Mouse (Mus musculus) midbrain, embryonic 16.5 days (tissue): Measurements from ENCODE around the gene Ckb. TPM values are rescaled to one million over a fixed set of nuclear protein-coding genes. Genes with fewer than 3 reads are reported as not detected.
A peak's percentile ranks its signal among the peaks of the same experiment; 100 is the strongest.

Experiments used
- ATAC-seq: fragments of 200-750 bp; cut with Nextera tagmentation; 2 replicates; pipeline ENCODE4 v1.8.0; 2017; ENCODE audit warnings: moderate TSS enrichment
- H3K27ac ChIP-seq: fragments of 300-500 bp; sonication (generic); 2 replicates; pipeline ENCODE4 v1.5.1; 2014; ENCODE audit warnings: mild to moderate bottlenecking, low read length, mixed read lengths
- H3K27me3 ChIP-seq: fragments of 300-500 bp; sonication (generic); 2 replicates; pipeline ENCODE4 v1.6.1; 2014; ENCODE audit warnings: low read depth, low read length, mixed read lengths; ENCODE audit not compliant: control insufficient read depth, insufficient read depth
- H3K36me3 ChIP-seq: fragments of 300-500 bp; sonication (generic); 2 replicates; pipeline ENCODE4 v1.6.1; 2014; ENCODE audit warnings: mild to moderate bottlenecking, low read length, moderate library complexity, mixed read lengths; ENCODE audit not compliant: control insufficient read depth, insufficient read depth
- H3K4me1 ChIP-seq: fragments of 300-500 bp; sonication (generic); 2 replicates; pipeline ENCODE4 v1.6.1; 2014; ENCODE audit warnings: mild to moderate bottlenecking, low read length, mixed read lengths; ENCODE audit not compliant: control insufficient read depth, insufficient read depth
- H3K4me2 ChIP-seq: fragments of 300-500 bp; sonication (generic); 2 replicates; pipeline ENCODE4 v1.6.1; 2014; ENCODE audit warnings: mild to moderate bottlenecking, low read length, mixed read lengths
- H3K4me3 ChIP-seq: fragments of 300-500 bp; sonication (generic); 2 replicates; pipeline ENCODE4 v1.5.1; 2014; ENCODE audit warnings: low read depth, mild to moderate bottlenecking, low read length, moderate library complexity, mixed read lengths
- H3K9ac ChIP-seq: fragments of 300-500 bp; sonication (generic); 2 replicates; pipeline ENCODE4 v1.6.1; 2014; ENCODE audit warnings: low read depth, low read length, mixed read lengths
- H3K9me3 ChIP-seq: fragments of 300-500 bp; sonication (generic); replicated peaks from 2 replicates; pipeline ENCODE4 v1.6.1; 2014; ENCODE audit warnings: mild to moderate bottlenecking, low read length, mixed read lengths; ENCODE audit not compliant: control insufficient read depth, poor library complexity, severe bottlenecking
- WGBS: fragments of 180-500 bp; shearing (Covaris S2); extraction: QIAGEN DNeasy Blood & Tissue Kit; methylation state at CpG from one replicate; pipeline ENCODE4 v1.1.7; 2014; 5-methylcytosine and 5-hydroxymethylcytosine counted together
- polyA plus RNA-seq: library from polyadenylated mRNA; unstranded; fragments of >200 nt; fragmentation: Nextera tagmentation; extraction: Ambion mirVana; gene quantifications from 2 replicates; pipeline ENCODE4 v1.2.1, GENCODE M21; 2015

Gene Ckb
- polyA plus RNA-seq, 1 experiment from 2014 or later, result 1,482 TPM

- no peaks in the 10 kb centered on the region for H3K36me3 ChIP-seq
- H3K4me3 ChIP-seq, result no peak overlapping the region
- peak overlapping the region; percentile 12; the same call in 1 of the 2 replicates for H3K4me2 ChIP-seq
- peak overlapping the region; percentile 85 for H3K27ac ChIP-seq
- H3K9ac ChIP-seq, result peak overlapping the region; percentile 12; the same call in 1 of the 2 replicates
- WGBS, result 26% methylated on average over 13 of the region's 13 CpGs
- H3K9me3 ChIP-seq, result no peaks in the 10 kb centered on the region
- H3K4me1 ChIP-seq, result peaks cover 23% of the 10 kb centered on the region
- H3K27me3 ChIP-seq, result no peaks in the 10 kb centered on the region
- ATAC-seq, result peak; percentile 70
Observed at GRCm38 (mm10) chr12:111694880-111695804, 23.0 kb upstream of the Ckb start.

GRCm38 (mm10) chr12:111694271-111694781 is 22.2 kb upstream of the Ckb start:
- Histone ChIP-seq H3K4me1 (peaks cover 23% of the 10 kb centered on the region), H3K27ac (peak overlapping the region; percentile 85), H3K9me3 (no peaks in the 10 kb centered on the region), H3K4me2 (peak overlapping the region; percentile 27), H3K27me3 (no peaks in the 10 kb centered on the region), H3K4me3 (no peak overlapping the region), H3K36me3 (no peaks in the 10 kb centered on the region), H3K9ac (0 out of 2 replicates have a peak overlapping the region, but pooled peaks have one; percentile 46)
- 0% methylated on average over 11 of the region's 12 CpGs for WGBS
- peak; percentile 42 for ATAC-seq

GRCm38 (mm10) chr12:111693341-111694270 is 21.5 kb upstream of the Ckb start:
- 11% methylated on average over 18 of the region's 18 CpGs for WGBS
- Histone ChIP-seq H3K9me3 (no peaks in the 10 kb centered on the region), H3K36me3 (no peaks in the 10 kb centered on the region), H3K4me3 (no peak overlapping the region), H3K27me3 (no peaks in the 10 kb centered on the region), H3K4me1 (peaks cover 23% of the 10 kb centered on the region), H3K9ac (peak overlapping the region; percentile 46; the same call in 1 of the 2 replicates), H3K27ac (peak overlapping the region; percentile 85), H3K4me2 (peak overlapping the region; percentile 27)
- peak; percentile 76 for ATAC-seq

- Histone ChIP-seq H3K36me3 (no peaks in the 10 kb centered on the region), H3K4me1 (peaks cover 26% of the 10 kb centered on the region)
- no peak for ATAC-seq
Observed at GRCm38 (mm10) chr12:111692899-111693298, 20.8 kb upstream of the Ckb start.

GRCm38 (mm10) chr12:111691346-111691872 is 19.3 kb upstream of the Ckb start:
- no peaks in the 10 kb centered on the region for H3K27me3 ChIP-seq
- H3K27ac ChIP-seq, result peak overlapping the region; percentile 85
- H3K36me3 ChIP-seq, result no peaks in the 10 kb centered on the region
- H3K9me3 ChIP-seq, result no peaks in the 10 kb centered on the region
- peaks cover 37% of the 10 kb centered on the region for H3K4me1 ChIP-seq
- H3K4me3 ChIP-seq, result no peak overlapping the region
- 0 out of 2 replicates have a peak overlapping the region, but pooled peaks have one; percentile 10 for H3K9ac ChIP-seq
- WGBS, result 8% methylated on average over 4 of the region's 5 CpGs
- H3K4me2 ChIP-seq, result no peak overlapping the region
- ATAC-seq, result no peak; the same call in 1 of the 2 replicates

More at GRCm38 (mm10) chr12:111692899-111693298, 20.8 kb upstream of the Ckb start:
- 59% methylated on average over 5 of the region's 5 CpGs for WGBS
- Histone ChIP-seq H3K9me3 (no peaks in the 10 kb centered on the region), H3K27me3 (no peaks in the 10 kb centered on the region), H3K4me3 (no peak overlapping the region), H3K9ac (no peak overlapping the region), H3K4me2 (no peak overlapping the region), H3K27ac (peak overlapping the region; percentile 85)

- H3K9ac ChIP-seq, result no peak overlapping the region
- H3K9me3 ChIP-seq, result no peaks in the 10 kb centered on the region
- H3K4me1 ChIP-seq, result peaks cover 25% of the 10 kb centered on the region
- no peak overlapping the region for H3K27ac ChIP-seq
- H3K4me3 ChIP-seq, result no peak overlapping the region
- no peak overlapping the region for H3K4me2 ChIP-seq
- H3K27me3 ChIP-seq, result no peaks in the 10 kb centered on the region
- no peaks in the 10 kb centered on the region for H3K36me3 ChIP-seq
- WGBS, result 84% methylated on average over 11 of the region's 11 CpGs
- ATAC-seq, result no peak
Observed at GRCm38 (mm10) chr12:111689426-111689825, 17.3 kb upstream of the Ckb start.

GRCm38 (mm10) chr12:111688069-111688428 is 15.9 kb upstream of the Ckb start:
- WGBS, result 17% methylated on average over 2 of the region's 2 CpGs
- H3K36me3 ChIP-seq, result no peaks in the 10 kb centered on the region
- no peak overlapping the region for H3K4me3 ChIP-seq
- no peaks in the 10 kb centered on the region for H3K9me3 ChIP-seq
- H3K27me3 ChIP-seq, result no peaks in the 10 kb centered on the region
- H3K4me1 ChIP-seq, result peaks cover 13% of the 10 kb centered on the region
- H3K9ac ChIP-seq, result no peak overlapping the region
- ATAC-seq, result no peak
- H3K4me2 ChIP-seq, result peak overlapping the region; percentile 7; the same call in 1 of the 2 replicates
- H3K27ac ChIP-seq, result peak overlapping the region; percentile 82

GRCm38 (mm10) chr12:111687350-111688068 is 15.4 kb upstream of the Ckb start:
- Histone ChIP-seq H3K36me3 (no peaks in the 10 kb centered on the region), H3K9me3 (no peaks in the 10 kb centered on the region), H3K9ac (peak overlapping the region; percentile 40; the same call in 1 of the 2 replicates), H3K4me1 (peaks cover 13% of the 10 kb centered on the region), H3K27ac (peak overlapping the region; percentile 82), H3K27me3 (no peaks in the 10 kb centered on the region), H3K4me2 (peak overlapping the region; percentile 7; the same call in 1 of the 2 replicates), H3K4me3 (no peak overlapping the region)
- 11% methylated on average over 14 of the region's 14 CpGs for WGBS
- ATAC-seq, result peak; percentile 77
